Mouse (Mus musculus) adrenal gland (tissue): ENCODE measurements around the gene Yjefn3.

Experiments
- intact Hi-C: fragments of 180-260 bp; cut with DNase I; formaldehyde crosslinking; loops from one replicate; pipeline ENCODE4 v1.15.1; 2025

Yjefn3 gene

DNA sequence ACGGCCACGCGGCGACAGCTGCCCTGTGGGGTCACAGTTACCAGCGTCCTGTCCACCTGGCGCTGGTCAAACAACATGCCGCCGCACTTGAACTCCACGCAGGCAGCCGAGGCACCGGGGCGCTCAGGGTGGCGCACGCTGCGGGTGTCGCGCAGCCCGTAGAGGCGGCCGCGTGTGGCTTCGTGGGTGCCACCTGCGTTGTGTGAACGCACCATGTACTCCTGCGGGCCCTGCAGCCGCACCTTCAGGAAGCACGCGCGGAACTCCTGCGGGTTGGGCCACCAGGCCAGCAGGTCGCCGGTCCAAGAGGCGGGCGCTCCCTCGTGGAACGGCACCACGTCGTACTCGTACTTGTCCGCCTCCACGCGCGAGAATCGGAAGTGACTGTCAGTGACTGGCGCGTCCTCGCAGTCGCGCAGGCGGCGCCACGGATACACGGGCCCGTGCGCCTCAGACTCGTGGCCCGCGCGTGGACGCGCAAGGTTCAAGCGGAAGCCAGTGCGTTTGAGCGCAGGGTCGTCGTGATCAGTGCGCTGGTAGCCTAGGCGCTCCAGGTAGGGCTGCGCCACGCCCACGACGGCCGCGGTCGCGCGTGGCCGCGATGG lies 21.1 kb downstream of the Yjefn3 start:
- intact Hi-C loops, result no loop called here

DNA sequence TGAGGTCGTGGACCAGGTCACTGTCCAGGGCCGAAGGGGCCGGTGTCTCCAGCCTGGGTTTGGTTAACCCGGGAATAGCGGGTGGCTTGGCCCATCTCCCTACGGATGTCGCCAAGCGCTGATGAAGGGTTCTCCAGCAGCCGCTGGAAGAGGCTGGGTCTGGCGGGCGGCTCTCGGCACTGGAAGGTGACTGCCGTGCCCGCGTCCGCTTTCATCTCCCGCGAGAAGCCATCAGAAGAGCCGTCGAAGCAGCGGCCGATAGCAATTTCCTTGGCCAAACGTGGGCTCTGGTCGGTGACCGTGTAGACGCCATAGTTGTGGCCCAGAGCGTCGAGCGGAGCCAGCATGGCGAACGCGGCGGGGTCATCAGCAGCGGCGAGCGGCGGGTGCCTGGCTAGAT lies 21.7 kb downstream of the Yjefn3 start:
- intact Hi-C loops, result no loop called here

DNA sequence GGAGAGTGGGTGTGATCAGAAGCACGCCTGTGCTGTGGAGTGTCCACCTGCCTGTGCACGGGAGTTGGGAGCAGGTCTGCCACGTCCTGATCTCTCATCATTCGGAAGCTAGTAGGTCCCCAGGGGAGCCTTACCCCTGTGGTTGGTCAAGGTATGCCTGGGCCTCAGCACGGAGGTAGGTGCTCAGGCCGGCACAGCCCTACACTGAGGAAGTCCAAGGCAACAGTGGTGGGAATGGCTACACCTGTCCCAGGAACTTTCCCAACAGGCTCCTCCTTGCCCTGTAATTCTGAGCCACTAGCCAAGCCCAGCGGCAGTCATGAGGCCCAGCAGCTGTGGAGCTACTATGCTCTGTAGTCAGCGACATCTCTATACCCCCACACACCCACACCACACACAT lies 22.8 kb downstream of the Yjefn3 start:
- intact Hi-C loops, result no loop called here

DNA sequence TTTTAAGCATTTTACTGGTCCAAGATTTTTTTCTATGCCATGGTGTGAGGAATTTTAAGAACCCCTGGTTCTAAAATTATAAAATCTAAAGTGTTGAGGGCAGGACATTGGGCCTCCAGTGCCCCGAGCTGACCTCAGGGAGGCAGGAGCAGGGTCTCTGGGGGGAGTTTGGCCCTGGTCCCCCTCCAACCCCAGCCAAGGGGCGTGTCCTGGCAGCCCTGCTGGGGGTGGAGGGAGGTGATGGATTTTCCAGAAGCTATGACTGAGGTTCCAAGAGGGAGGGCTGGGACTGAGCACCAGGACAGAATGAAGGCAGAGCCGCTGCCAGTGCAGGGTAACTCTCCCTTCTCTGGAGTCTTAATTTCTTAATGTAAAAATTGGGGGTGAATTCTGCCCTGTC lies 24.5 kb downstream of the Yjefn3 start:
- intact Hi-C loops, result no loop called here

DNA sequence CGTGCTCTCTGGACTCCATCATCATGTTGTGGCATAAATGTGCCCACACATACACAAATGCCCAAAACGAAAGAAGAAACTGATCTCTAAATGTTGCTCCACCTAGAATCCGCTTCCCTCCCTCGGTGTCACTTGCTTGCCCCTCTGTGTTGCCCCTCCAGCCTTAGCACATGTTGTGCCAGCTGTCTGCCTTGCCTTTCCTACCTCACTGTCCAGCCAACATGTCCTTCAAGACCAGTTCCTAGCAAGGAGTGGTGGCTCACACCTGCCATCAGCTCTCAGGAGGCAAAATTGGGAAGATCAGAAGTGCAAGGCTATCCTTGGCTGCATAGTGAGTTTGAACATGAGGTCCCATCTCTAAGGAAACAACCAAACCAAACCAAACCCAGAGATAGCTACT lies 25.1 kb downstream of the Yjefn3 start:
- intact Hi-C loops, result no loop called here

DNA sequence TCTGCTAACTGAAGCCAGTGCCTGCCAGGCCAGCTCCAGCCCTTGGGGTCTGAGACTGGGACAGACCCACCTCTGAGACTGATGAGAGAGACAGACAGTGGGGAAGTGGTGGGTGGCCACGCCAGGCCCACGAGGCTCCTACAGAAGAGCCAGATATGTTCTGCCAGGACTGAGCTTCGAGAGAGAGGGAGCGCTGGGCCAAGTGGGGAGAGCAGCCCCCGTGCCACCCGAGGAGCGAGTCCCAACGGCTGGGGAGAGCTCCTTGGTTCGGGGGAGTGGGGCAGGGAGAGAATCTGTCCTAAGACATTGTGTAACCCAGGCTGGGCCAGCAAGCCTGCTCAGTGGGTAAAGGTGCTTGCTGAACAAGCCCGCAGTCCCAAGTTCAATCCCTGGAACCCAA lies 25.5 kb downstream of the Yjefn3 start:
- intact Hi-C loops, result no loop called here

DNA sequence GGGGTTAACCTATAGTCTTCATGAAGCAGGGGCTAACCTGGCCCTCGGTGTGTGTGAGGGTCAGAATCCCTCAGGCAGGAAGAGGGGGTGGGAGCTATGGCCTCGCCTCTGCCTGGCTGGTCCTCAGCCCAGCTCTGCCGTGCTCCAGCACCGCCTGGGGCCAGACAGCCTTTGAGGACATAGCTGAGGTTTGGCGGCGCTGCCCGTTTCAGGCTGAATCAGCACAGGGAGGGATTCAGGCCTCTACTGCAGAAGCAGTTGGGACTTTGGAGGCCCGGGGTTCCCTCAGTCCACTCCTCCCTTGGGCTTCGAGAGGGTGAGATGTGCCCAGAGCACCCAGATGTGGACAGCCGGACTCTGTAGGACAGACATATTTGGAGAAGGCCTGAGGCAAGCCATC lies 26.4 kb downstream of the Yjefn3 start:
- intact Hi-C loops, result no loop called here

DNA sequence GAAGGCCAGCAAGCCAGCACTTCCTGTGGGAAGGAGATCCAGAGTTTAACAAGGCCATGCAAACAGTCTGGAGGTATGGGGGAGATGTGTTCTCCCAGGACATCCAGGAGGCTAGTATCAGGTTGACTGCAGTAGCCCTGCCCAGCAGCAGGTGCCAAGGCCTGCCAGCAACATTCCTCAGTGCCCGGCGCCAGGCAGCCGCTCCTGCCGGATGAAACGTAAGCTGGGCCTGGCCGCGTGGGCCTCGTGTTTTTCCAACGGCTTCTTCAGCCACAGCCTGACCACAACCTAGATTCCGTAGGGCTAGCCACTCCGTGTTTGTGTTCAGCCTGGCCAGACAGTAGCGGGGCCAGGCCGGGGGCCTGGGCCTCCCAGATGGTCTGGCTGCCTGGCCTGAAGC lies 27.9 kb downstream of the Yjefn3 start:
- intact Hi-C loops, result loop anchor here (5.0 kb wide), 1 partner anchor 293 kb away; no protein-coding TSS in a partner anchor

DNA sequence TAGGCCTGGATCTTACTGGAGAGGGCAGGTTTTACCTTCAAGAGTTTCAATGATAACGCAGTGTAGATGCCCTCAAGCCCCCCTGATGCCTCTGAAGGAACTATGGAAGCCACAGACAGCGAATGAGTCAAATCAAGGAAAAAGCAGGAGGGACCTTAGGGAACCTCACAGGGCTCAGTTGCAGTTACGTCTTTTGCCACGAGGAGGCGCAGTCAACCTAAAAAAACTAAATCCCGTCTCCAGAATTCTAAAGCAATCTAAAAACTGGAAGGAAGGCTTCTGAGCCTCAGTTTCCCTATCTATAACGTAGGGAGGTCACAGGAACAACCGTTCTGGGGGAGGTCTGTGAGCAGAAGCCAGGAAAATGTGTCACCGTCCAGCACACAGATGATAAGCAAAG lies 28.4 kb downstream of the Yjefn3 start:
- intact Hi-C loops, result loop anchor here (5.0 kb wide), 1 partner anchor 293 kb away; no protein-coding TSS in a partner anchor

DNA sequence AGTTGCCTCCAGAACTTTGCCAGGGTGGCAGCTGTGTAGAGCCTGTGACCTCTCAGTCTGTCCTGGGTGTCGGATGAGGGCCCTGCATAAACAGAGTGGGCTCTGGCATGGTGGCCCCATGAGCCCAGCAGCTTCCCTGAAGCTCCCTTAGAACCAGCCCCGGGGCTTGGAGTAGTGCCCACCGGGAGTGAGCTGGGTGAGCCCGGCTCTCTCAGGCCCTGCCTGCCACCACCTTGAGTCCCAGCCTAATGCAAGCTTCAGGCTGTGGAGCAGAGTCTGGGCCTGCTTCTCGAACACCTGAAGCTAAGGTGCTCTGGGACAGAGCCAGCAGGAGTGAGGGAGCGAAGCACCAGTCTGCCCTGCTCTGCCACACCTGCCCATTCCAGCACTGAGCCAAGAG lies 31.6 kb downstream of the Yjefn3 start:
- intact Hi-C loops, result loop anchor here (5.0 kb wide), 1 partner anchor 296 kb away; no protein-coding TSS in a partner anchor

DNA sequence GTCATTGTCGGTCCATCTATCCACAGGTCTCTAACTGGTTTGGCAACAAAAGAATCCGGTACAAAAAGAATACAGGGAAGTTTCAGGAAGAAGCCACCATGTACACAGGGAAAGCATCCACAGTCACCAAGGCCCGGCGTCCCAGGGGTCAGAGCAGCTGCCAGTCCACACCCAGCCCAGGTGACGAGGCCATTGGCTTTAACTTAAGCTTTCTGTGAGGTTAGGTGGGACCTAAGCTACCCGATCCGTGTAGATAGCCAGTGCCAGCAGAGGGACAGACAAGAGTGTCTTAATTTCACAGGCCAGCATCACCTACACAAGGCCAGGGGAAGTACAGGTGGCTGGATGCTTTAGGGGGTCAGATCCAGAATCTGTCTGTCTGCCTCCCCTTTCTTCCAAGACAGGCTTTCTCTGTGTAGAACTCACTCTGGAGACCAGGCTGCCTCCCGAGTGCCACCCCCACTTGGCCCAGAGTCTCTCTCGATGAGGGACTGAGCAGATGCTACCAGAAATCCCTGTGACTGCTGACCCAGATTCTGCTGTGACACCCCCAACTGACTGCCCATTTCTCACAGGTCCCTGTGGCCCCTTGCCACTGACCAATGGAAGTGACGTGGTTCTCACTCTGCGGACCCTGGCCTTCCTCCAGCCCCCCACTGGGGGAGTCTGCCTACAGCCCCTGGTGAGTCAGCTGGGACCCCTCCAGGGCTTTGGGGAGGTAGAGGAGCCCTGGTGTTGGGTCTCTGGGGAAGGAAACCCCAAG lies 32.3 kb downstream of the Yjefn3 start:
- intact Hi-C loops, result loop anchor here (5.0 kb wide), 1 partner anchor 297 kb away; no protein-coding TSS in a partner anchor

DNA sequence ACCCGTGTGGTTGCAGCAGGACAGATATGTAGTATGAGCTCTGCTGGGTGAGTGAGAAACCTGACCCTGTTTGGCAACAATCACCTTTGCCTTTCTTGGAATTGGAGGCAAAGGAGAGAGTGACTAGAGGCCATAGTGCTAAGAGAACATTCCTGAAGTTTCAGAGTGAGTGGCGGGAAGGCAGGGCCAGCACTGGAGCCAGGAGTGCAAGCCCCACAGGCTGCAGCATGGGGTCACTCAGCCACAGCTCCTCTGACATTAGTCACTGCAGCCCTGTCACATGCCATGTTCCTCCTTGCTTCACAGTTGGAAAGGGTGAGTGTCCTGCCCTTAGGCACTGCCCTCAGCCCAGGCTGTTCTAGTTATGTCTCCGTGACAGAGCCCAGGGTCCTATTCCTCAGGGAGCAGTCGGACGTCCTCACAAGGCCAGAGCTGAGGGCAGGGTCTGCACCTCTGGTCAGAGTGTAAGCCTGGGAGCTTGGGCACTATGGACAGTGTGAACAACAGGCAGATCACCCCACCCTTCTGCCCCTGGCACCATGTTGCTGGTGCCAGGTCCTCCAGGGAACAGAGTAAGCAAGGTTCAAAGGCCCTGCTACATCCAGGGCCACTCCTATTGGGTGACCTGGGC lies 34.7 kb downstream of the Yjefn3 start:
- intact Hi-C loops, result no loop called here

DNA sequence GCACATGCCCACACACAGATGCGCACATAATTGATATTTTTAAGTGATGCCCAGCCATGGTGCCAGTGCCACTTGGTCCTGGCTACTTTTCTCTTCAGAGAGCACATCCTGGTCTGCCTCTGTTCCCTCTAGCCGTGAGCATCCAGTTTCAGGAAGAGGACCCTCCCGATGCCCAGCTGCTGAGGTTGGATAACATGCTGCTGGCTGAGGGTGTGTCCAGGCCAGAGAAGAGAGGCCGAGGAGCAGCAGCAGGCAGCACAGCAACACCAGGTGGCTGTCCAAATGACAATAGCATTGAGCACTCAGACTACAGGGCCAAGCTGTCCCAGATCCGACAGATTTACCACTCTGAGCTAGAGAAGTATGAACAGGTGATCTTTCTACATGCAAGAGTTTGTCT lies 38.3 kb downstream of the Yjefn3 start:
- intact Hi-C loops, result no loop called here

DNA sequence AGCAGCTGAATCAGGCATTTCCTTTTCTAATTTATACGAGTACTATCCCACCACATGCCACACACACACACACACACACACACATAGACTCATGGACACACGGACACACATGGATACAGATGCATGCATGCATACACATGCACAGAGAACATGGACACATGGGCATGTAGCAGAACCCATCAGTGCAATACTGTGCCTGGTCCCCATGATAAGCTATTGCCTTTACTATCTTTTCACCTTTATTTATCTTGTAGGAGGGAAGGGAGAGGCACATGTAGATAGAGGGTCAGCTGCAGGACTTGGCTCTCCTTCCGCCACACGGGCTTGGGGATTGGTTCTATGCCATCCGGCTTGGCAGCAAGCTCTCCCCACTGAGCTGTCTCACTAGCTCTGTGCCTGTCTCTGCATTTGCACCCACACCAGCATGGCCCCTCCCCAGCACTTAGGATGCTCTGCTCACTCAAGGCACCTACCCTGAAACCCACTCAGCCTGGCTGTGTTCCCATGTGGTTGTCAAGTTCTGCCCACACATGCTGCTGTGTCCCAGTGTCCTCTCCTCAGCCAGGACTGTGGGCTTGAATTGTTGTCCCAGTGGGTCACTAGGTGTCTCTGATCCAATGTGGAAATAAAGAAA lies 39.0 kb downstream of the Yjefn3 start:
- intact Hi-C loops, result no loop called here

DNA sequence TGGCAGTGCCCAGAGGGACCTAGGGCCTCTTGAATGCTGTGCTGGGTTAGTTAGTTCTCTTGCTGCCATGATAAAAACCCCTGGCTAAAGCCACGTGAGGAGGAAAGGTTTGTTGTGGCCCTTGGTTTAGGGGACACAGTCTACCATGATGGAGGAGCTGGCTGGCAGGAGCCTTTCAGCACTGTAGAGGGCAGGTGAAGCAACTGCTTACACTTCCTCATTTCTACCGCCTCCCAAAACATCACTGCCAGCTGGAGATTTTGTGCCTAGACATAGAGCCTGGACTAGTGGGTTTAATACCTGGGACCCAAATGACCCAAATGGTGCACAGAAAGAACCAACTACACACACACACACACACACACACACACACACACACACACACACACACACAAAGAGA lies 41.3 kb downstream of the Yjefn3 start:
- intact Hi-C loops, result no loop called here

DNA sequence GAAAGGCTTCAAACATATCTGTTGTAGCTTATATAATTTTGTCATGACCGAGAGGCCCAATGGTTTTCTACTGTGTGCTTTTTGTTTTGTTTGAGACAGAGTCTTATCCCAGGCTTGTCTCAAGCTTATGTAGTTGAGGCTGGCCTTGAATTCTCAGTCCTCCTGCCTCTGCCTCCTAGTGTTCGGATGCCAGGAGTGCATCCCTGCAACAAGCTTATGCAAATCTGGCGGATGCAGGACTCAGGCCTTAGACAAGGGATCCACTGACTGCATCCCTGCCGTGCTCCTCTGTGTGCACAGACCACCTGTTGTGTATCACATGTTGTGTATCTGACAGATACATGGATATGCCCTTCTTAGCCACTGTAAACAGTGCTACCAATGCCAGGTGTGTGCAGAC lies 41.7 kb downstream of the Yjefn3 start:
- intact Hi-C loops, result no loop called here

DNA sequence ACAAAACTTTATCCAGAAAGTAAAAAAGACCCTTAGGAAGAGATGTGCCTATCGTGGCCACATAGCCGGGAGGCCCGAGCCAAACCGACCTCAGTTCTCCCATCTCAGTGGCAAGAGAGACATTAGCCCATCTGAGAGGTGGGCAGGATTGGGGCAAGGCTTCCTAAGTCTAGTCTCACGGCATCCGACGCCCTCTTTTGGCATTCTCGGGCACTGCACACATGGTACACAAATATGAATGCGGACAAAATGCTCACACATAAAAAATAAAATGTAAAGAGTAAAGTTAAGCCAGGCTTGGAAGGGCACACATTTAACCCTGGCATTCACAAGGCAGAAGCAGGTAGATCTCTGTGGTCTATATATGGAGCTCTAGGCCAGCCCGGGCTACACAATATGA lies 48.6 kb downstream of the Yjefn3 start:
- intact Hi-C loops, result no loop called here

DNA sequence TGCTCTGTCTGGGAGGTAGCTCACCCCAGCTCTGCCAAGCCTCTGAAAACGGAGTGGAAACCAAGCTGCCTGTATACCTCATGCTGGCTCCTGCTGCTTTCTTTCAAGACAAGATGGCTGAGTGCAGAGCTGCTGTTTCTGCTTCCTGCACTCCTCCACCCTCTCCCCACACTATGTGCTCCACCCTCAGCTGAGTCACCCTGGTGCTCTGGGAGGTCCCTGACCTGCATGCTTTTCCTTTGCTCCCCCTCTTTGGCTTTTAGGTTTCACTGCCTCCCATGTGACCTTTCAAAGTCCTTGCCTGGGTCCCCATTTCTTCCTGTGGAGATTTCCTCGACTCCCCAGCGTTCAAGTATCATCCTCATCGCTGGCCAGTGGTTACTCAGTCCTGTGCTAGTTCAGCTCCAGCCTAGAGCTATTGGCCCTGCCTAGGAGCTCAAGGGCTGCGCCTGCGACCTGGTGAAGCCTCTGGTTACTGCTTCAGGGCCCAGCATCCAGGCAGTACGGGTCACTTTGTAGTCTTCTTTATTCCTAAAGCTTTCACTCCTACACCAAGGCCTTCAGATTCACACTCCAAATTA lies 51.5 kb downstream of the Yjefn3 start:
- intact Hi-C loops, result no loop called here

DNA sequence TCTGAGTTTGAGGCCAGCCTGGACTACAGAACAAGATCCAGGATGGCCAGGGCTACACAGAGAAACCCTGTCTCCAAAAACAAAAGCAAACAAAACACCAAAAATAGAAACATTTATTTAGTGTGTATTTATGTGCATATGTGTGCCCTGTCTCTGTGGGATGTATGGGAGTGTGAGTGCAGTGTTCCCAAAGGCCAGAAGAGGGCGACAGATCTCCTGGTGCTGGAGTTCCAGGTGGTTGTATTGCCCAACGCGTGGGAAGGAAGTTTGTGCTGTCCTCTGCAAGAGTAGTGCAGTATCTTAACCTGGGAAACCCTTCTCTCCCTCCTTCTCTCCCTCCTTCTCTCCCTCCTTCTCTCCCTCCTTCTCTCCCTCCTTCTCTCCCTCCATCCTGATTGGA lies 52.6 kb downstream of the Yjefn3 start:
- intact Hi-C loops, result no loop called here

DNA sequence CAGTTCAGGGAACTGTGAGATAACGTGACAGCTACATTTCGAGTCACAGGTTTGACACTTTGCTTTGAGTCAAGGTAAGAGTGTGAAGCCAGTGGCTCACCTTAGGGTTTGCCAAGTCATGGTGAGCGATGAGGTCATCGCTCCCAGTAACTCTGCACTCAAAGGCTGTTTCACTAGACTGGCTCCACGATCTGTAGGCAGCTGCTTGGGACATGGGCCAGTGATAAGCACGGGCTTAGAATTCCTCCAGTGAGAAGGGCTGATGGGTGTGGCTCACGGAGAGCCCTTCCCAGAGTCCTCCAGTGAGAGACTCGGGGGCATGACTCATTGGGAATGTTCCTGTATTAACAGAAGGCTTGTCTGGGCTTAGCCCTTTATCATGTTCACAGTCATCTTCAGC lies 53.6 kb downstream of the Yjefn3 start:
- intact Hi-C loops, result no loop called here

DNA sequence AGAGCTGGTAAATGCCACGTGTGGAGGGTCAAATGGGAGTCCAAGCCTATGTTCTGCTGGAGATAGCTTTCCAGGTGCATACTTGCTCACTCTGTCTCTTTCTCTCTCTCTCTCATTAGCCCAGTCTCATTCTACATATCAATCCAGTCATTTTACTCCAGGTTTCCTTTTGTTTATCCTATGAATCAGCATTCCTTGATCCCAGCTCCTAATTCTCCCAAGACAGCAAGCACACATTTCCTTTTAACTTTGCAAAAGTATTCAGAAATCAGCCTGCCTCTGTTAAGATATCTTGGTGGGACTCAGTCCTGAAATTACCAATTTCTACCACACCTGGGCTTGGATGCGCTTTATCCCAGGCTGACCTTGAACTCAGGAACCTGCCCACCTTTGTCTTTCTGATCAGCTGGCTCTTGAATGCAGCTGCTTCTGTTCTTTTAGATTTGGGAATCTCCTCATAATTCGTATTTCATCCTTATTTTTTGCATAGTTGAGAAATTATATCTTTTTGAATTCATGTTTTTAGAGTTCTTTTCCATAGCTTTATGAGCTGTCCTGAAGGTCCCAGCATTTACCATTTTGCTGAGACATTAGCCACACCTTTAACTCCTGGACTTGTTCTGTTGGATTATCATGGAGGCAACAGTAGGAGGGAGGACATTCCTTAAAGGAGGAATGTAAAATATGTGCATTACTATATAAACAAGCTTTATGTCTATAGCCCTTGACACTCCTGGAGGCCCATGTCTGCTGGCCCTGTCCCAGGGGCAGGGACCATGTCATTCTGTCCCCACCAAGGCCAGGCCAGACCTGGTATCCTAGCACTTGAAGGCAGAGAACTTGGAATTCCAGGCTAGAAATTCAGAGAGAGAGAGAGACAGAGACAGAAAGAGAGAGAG lies 55.1 kb downstream of the Yjefn3 start:
- intact Hi-C loops, result no loop called here
